Mouse (Mus musculus) liver, embryonic 14.5 days (tissue): ENCODE measurements at regions not wholly inside any gene's neighbourhood (a gene's known extent, or its start where the extent isn't known, plus 50 kb on each side); places are given as distances from the start of the nearest gene placed in this dataset.

ENCODE experiments used
- ATAC-seq: fragments of 200-750 bp; cut with Nextera tagmentation; 2 replicates; pipeline ENCODE4 v1.8.0; 2017; ENCODE audit warnings: moderate number of reproducible peaks, mild to moderate bottlenecking, moderate library complexity; ENCODE audit not compliant: insufficient read depth
- DNase-seq, 3 experiments: peaks; one replicate each; pipeline ENCODE4 v3.0.0-alpha.2; 2012 to 2013; ENCODE audit warnings: low read depth in 3 of 3, low spot score in 3 of 3
- H3K27ac ChIP-seq: fragments of 300-500 bp; sonication (generic); 2 replicates; pipeline ENCODE4 v1.5.1; 2014; ENCODE audit warnings: moderate library complexity, mild to moderate bottlenecking, control low read depth, inconsistent platforms
- H3K27me3 ChIP-seq: fragments of 300-500 bp; sonication (generic); 2 replicates; pipeline ENCODE4 v1.6.1; 2014; ENCODE audit warnings: mild to moderate bottlenecking, low read length, moderate library complexity; ENCODE audit not compliant: control insufficient read depth, insufficient read depth
- H3K36me3 ChIP-seq: fragments of 300-500 bp; sonication (generic); replicated peaks from 2 replicates; pipeline ENCODE4 v1.6.1; 2014; ENCODE audit warnings: low read depth; ENCODE audit not compliant: control insufficient read depth, insufficient read depth
- H3K4me1 ChIP-seq, 2 experiments: fragments of 200-500 bp in 1 of 2; fragments of 300-500 bp in 1 of 2; sonication (generic) in 1 of 2; replicated peaks; 2 replicates each; pipeline ENCODE4 v1.6.1; 2012 to 2014; ENCODE audit warnings: antibody characterized with exemption in 1 of 2, inconsistent platforms in 1 of 2, low read length in 1 of 2; ENCODE audit not compliant: control insufficient read depth in 2 of 2, insufficient read depth in 2 of 2
- H3K4me2 ChIP-seq: fragments of 300-500 bp; sonication (generic); 2 replicates; pipeline ENCODE4 v1.6.1; 2014; ENCODE audit warnings: low read depth, mild to moderate bottlenecking, control low read depth, moderate library complexity
- H3K4me3 ChIP-seq, 2 experiments: fragments of 200-500 bp in 1 of 2; fragments of 300-500 bp in 1 of 2; sonication (generic) in 1 of 2; 2 replicates each; pipeline ENCODE4 v1.5.1; 2012 to 2014; ENCODE audit warnings: low read depth in 2 of 2, low read length in 2 of 2, mild to moderate bottlenecking in 2 of 2, control low read depth in 1 of 2, inconsistent platforms in 1 of 2, moderate library complexity in 1 of 2; ENCODE audit not compliant: insufficient read depth in 1 of 2
- H3K9ac ChIP-seq: fragments of 300-500 bp; sonication (generic); replicated peaks from 2 replicates; pipeline ENCODE4 v1.6.1; 2014; ENCODE audit warnings: mild to moderate bottlenecking, control low read depth, moderate library complexity
- H3K9me3 ChIP-seq: fragments of 300-500 bp; sonication (generic); 2 replicates; pipeline ENCODE4 v1.6.1; 2016; ENCODE audit warnings: low read length, mixed read lengths; ENCODE audit not compliant: control insufficient read depth
- CTCF ChIP-seq: IDR thresholded peaks from 2 replicates; pipeline ENCODE4 v1.5.1; 2016; ENCODE audit warnings: antibody characterized with exemption, low read depth, control low read depth
- EP300 ChIP-seq: IDR thresholded peaks from 2 replicates; pipeline ENCODE4 v1.6.1; 2016; ENCODE audit warnings: antibody characterized with exemption, low read depth
- WGBS: fragments of 180-500 bp; shearing (Covaris S2); extraction: QIAGEN DNeasy Blood & Tissue Kit; methylation state at CpG from one replicate; pipeline ENCODE4 v1.1.7; 2014; ENCODE audit not compliant: insufficient replicate concordance; 5-methylcytosine and 5-hydroxymethylcytosine counted together

- TF ChIP-seq CTCF (no peak), EP300 (no peak)
These were observed 936.3 kb upstream of the Flrt2 start for GRCm38 (mm10) chr12:94755754-94756153.

GRCm38 (mm10) chr12:94795913-94796615, 896.0 kb upstream of the Flrt2 start:
- Histone ChIP-seq H3K4me3 (no peak overlapping the region), H3K4me1 (no peaks in the 10 kb centered on the region), H3K27ac (no peak overlapping the region), H3K27me3 (no peaks in the 10 kb centered on the region), H3K9ac (no peak overlapping the region), H3K36me3 (no peaks in the 10 kb centered on the region), H3K4me2 (no peak overlapping the region), H3K9me3 (no peaks in the 10 kb centered on the region)
- DNase-seq (no peak), ATAC-seq (no peak)
- no peak for TF ChIP-seq EP300
- no peak for TF ChIP-seq CTCF
- 56% methylated on average over 5 of the region's 5 CpGs for WGBS

More at GRCm38 (mm10) chr12:94755754-94756153, 936.3 kb upstream of the Flrt2 start:
- no peaks in the 10 kb centered on the region for H3K9me3 ChIP-seq
- no peak for ATAC-seq
- no peak overlapping the region for H3K4me2 ChIP-seq
- no peak overlapping the region for H3K27ac ChIP-seq
- 64% methylated on average over 2 of the region's 2 CpGs for WGBS
- no peaks in the 10 kb centered on the region for H3K27me3 ChIP-seq
- no peak overlapping the region for H3K9ac ChIP-seq
- H3K4me3 ChIP-seq = no peak overlapping the region
- no peaks in the 10 kb centered on the region for H3K4me1 ChIP-seq
- no peak for DNase-seq
- H3K36me3 ChIP-seq = no peaks in the 10 kb centered on the region

- Histone ChIP-seq H3K4me3 (no peak overlapping the region), H3K36me3 (no peaks in the 10 kb centered on the region), H3K4me1 (no peaks in the 10 kb centered on the region), H3K9ac (no peak overlapping the region), H3K4me2 (no peak overlapping the region), H3K27me3 (no peaks in the 10 kb centered on the region), H3K9me3 (no peaks in the 10 kb centered on the region), H3K27ac (no peak overlapping the region)
- no peak for ATAC-seq
- no peak for TF ChIP-seq CTCF
- no peak for TF ChIP-seq EP300
- DNase-seq = no peak
- 73% methylated on average over 1 of the region's 1 CpGs for WGBS
These were observed 887.3 kb upstream of the Flrt2 start for GRCm38 (mm10) chr12:94804692-94805091.

- ATAC-seq (no peak), DNase-seq (no peak)
- Histone ChIP-seq H3K4me1 (no peaks in the 10 kb centered on the region), H3K4me3 (no peak overlapping the region), H3K36me3 (no peaks in the 10 kb centered on the region), H3K9me3 (no peaks in the 10 kb centered on the region), H3K4me2 (no peak overlapping the region), H3K9ac (no peak overlapping the region), H3K27me3 (no peaks in the 10 kb centered on the region), H3K27ac (no peak overlapping the region)
- WGBS = 69% methylated on average over 2 of the region's 2 CpGs
- TF ChIP-seq CTCF (no peak), EP300 (no peak)
These were observed 860.6 kb upstream of the Flrt2 start for GRCm38 (mm10) chr12:94831400-94831799.

GRCm38 (mm10) chr12:94862720-94863119, 829.3 kb upstream of the Flrt2 start:
- Histone ChIP-seq H3K36me3 (no peaks in the 10 kb centered on the region), H3K9ac (no peak overlapping the region), H3K27me3 (no peaks in the 10 kb centered on the region), H3K9me3 (no peaks in the 10 kb centered on the region), H3K27ac (no peak overlapping the region), H3K4me3 (no peak overlapping the region), H3K4me2 (no peak overlapping the region), H3K4me1 (no peaks in the 10 kb centered on the region)
- DNase-seq (no peak), ATAC-seq (no peak)
- TF ChIP-seq CTCF (no peak), EP300 (no peak)
